Mouse (Mus musculus) embryonic facial prominence, embryonic 12.5 days (tissue): ENCODE data around the gene Plekha7. TPM values are rescaled to one million over a fixed set of nuclear protein-coding genes. Genes with fewer than 3 reads are reported as not detected.

ENCODE experiments used
- ATAC-seq: fragments of 200-750 bp; cut with Nextera tagmentation; 2 replicates; pipeline ENCODE4 v1.8.0; 2017; ENCODE audit not compliant: insufficient number of reproducible peaks, insufficient read depth, low FRiP score, low TSS enrichment
- H3K27ac ChIP-seq: fragments of 300-500 bp; sonication (generic); 2 replicates; pipeline ENCODE4 v1.5.1; 2016; ENCODE audit warnings: mild to moderate bottlenecking
- H3K27me3 ChIP-seq: fragments of 300-500 bp; sonication (generic); 2 replicates; pipeline ENCODE4 v1.6.1; 2016; ENCODE audit warnings: mild to moderate bottlenecking, moderate library complexity
- H3K36me3 ChIP-seq: fragments of 300-500 bp; sonication (generic); 2 replicates; pipeline ENCODE4 v1.6.1; 2016; ENCODE audit warnings: mild to moderate bottlenecking
- H3K4me1 ChIP-seq: fragments of 300-500 bp; sonication (generic); 2 replicates; pipeline ENCODE4 v1.6.1; 2016
- H3K4me2 ChIP-seq: fragments of 300-500 bp; sonication (generic); replicated peaks from 2 replicates; pipeline ENCODE4 v1.6.1; 2016; ENCODE audit warnings: mild to moderate bottlenecking, moderate library complexity
- H3K4me3 ChIP-seq: fragments of 300-500 bp; sonication (generic); 2 replicates; pipeline ENCODE4 v1.5.1; 2016; ENCODE audit warnings: mild to moderate bottlenecking
- H3K9ac ChIP-seq: fragments of 300-500 bp; sonication (generic); 2 replicates; pipeline ENCODE4 v1.6.1; 2016; ENCODE audit warnings: mild to moderate bottlenecking, moderate library complexity
- H3K9me3 ChIP-seq: fragments of 300-500 bp; sonication (generic); 2 replicates; pipeline ENCODE4 v1.6.1; 2016; ENCODE audit warnings: mild to moderate bottlenecking, moderate library complexity
- WGBS: fragments of 180-500 bp; shearing (Covaris S2); methylation state at CpG from one replicate; pipeline ENCODE4 v1.1.7; 2016; 5-methylcytosine and 5-hydroxymethylcytosine counted together
- polyA plus RNA-seq: library from polyadenylated mRNA; unstranded; fragments of >200 nt; fragmentation: Nextera tagmentation; extraction: Ambion mirVana; gene quantifications from 2 replicates; pipeline ENCODE4 v1.2.1, GENCODE M21; 2016

The Plekha7 gene
- polyA plus RNA-seq, 1 experiment from 2014 or later = 9.3 TPM

DNA sequence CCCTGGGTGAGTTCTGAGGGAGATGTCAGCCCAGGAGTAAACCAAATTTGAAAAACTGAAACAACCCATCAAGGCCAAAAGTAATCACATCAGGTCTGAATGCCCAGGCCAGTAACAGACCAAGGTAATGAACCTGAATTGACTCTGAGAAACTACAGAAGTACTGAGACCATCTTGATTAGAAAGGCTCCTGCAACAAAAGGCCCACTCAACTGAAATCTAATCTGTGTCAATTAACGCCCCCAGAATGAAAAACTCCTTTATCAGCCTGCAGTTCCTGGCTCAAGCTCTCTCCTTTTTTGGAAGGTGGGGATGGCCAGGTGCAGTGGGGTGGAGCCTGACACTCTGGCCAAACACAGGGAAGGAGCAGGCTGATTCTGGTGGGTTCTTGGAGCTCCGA lies 45.7 kb downstream of the Plekha7 start:
- no peak for ATAC-seq
- Histone ChIP-seq H3K36me3 (no peaks in the 10 kb centered on the region), H3K4me3 (no peak overlapping the region), H3K27ac (no peak overlapping the region), H3K4me1 (peaks cover 11% of the 10 kb centered on the region; the same call in 1 of the 2 replicates), H3K27me3 (no peaks in the 10 kb centered on the region), H3K9me3 (no peaks in the 10 kb centered on the region), H3K9ac (no peak overlapping the region), H3K4me2 (no peak overlapping the region)
- 25% methylated on average over 2 of the region's 2 CpGs for WGBS

DNA sequence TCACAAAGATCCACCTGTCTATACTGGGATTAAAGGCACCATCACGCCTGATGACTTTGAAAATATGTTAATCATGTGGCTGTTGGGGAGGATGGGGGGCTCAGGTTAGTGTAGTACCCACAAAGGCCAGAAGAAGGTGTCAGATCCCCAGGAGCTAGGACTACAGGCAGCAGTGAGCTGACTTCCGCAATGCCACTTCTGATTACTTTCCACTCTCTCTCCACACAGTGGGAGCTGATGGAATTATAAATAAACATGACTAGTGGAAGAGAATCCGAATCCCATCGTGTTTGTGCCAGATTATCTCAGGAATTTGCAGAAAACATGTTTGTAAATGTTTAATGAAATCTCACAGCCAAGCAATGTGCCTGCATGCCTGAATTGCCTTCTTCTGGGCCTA lies 46.1 kb downstream of the Plekha7 start:
- 43% methylated on average over 4 of the region's 4 CpGs for WGBS
- no peaks in the 10 kb centered on the region for H3K9me3 ChIP-seq
- H3K36me3 ChIP-seq = no peaks in the 10 kb centered on the region
- H3K27me3 ChIP-seq = no peaks in the 10 kb centered on the region
- no peak overlapping the region for H3K9ac ChIP-seq
- no peak for ATAC-seq
- no peak overlapping the region for H3K4me2 ChIP-seq
- H3K4me1 ChIP-seq = peaks cover 11% of the 10 kb centered on the region; the same call in 1 of the 2 replicates
- no peak overlapping the region for H3K4me3 ChIP-seq
- H3K27ac ChIP-seq = no peak overlapping the region

DNA sequence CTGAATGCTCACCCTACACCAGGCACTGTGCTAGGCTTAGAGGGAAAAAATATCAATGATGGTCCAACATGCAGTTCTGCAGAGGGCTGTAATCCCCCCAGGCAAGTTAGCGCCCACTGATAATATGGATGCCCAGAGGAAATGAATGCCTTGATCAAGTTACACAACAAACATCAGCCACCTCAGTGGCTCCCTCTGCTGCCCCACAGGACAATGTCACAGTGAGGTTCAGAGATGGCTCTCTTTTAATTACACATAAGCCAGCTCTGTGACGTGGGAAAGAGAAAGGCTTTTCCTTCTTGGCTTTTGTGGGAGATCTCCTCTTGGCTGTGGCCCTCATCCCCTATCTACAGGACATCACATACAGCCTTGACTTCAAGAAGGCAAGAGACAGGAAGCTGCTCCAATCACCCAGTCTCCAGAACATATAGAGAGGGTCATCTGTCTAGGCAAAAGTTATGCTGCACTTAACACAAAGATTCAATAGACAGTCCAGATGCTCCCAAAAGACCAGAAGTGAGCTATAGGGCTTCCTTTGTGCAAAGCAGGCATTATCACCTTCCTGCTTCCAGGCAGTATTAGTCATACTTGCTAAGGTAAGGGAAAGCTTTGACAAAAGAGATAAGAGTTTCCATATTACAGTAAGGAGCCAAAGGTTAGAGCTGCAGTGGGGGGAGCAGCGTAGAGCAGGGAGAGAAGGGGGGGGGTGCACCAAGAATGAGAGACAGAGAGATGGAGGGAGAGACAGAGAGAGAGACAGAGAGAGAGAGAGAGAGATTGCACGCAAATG lies 47.2 kb downstream of the Plekha7 start:
- H3K4me2 ChIP-seq = no peak overlapping the region
- no peaks in the 10 kb centered on the region; the same call in 1 of the 2 replicates for H3K27me3 ChIP-seq
- H3K9ac ChIP-seq = no peak overlapping the region
- H3K4me3 ChIP-seq = no peak overlapping the region
- no peaks in the 10 kb centered on the region for H3K9me3 ChIP-seq
- no peak overlapping the region for H3K27ac ChIP-seq
- ATAC-seq = no peak
- H3K36me3 ChIP-seq = no peaks in the 10 kb centered on the region
- 67% methylated on average over 4 of the region's 4 CpGs for WGBS
- peaks cover 11% of the 10 kb centered on the region; the same call in 1 of the 2 replicates for H3K4me1 ChIP-seq

- H3K9ac ChIP-seq = no peak overlapping the region
- WGBS = 80% methylated on average over 17 of the region's 17 CpGs
- ATAC-seq = no peak
Measured at GRCm38 (mm10) chr7:116258464-116259185, 49.6 kb downstream of the Plekha7 start.

GRCm38 (mm10) chr7:116257953-116258352 lies 50.2 kb downstream of the Plekha7 start:
- H3K4me1 ChIP-seq = peaks cover 5% of the 10 kb centered on the region; the same call in 1 of the 2 replicates
- H3K36me3 ChIP-seq = no peaks in the 10 kb centered on the region
- no peak overlapping the region for H3K4me3 ChIP-seq
- no peak overlapping the region for H3K4me2 ChIP-seq
- H3K27ac ChIP-seq = no peak overlapping the region
- WGBS = 88% methylated on average over 10 of the region's 10 CpGs
- H3K27me3 ChIP-seq = no peaks in the 10 kb centered on the region; the same call in 1 of the 2 replicates
- ATAC-seq = no peak
- H3K9ac ChIP-seq = no peak overlapping the region
- H3K9me3 ChIP-seq = no peaks in the 10 kb centered on the region

More at GRCm38 (mm10) chr7:116258464-116259185, 49.6 kb downstream of the Plekha7 start:
- no peak overlapping the region for H3K4me3 ChIP-seq
- no peak overlapping the region for H3K4me2 ChIP-seq
- H3K36me3 ChIP-seq = no peaks in the 10 kb centered on the region
- no peak overlapping the region for H3K27ac ChIP-seq
- H3K4me1 ChIP-seq = peaks cover 5% of the 10 kb centered on the region; the same call in 1 of the 2 replicates
- H3K9me3 ChIP-seq = no peaks in the 10 kb centered on the region
- H3K27me3 ChIP-seq = no peaks in the 10 kb centered on the region; the same call in 1 of the 2 replicates

DNA sequence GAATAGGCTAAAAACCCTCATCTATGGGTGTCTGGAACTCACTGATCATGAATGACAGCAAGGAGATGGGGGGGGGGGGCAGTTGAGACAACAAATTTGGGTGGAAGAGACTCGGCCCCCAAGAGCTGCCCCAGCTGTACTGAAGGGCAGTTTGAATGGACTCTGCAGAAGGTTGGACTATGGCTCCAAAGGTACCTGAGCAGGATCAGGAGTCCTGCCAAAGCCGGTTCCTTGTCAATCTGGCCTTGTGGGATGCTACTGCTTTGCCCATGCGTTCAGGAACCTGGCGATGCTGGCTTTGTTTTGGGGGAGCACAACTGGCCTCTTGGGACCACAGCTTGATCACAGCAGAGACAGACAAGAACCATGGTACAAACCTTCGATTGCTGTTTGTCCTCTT lies 52.5 kb downstream of the Plekha7 start:
- ATAC-seq = no peak
- no peaks in the 10 kb centered on the region for H3K36me3 ChIP-seq
- H3K27me3 ChIP-seq = no peaks in the 10 kb centered on the region; the same call in 1 of the 2 replicates
- H3K4me3 ChIP-seq = no peak overlapping the region
- 79% methylated on average over 5 of the region's 5 CpGs for WGBS
- H3K4me1 ChIP-seq = no peaks in the 10 kb centered on the region
- no peaks in the 10 kb centered on the region for H3K9me3 ChIP-seq
- H3K27ac ChIP-seq = no peak overlapping the region
- H3K9ac ChIP-seq = no peak overlapping the region
- H3K4me2 ChIP-seq = no peak overlapping the region

DNA sequence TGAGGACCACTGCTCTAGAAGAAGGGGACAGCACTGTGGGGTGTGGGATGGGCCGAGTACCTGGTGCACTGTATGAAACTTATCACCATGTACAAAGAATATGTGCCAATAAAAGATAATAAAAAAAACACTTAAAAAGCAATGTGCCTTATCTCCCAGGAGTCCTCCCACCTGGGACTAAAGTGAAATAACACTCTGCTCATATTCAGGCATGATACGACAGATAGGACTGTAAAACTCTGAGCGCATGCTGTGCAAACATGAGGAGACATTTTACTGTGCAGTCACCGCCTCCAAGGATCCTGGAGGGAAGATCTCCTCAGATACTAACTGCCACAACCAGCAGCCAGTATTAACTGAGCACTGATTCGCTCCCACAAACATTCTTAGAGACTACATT lies 53.5 kb downstream of the Plekha7 start:
- no peak for ATAC-seq
- no peaks in the 10 kb centered on the region for H3K4me1 ChIP-seq
- no peak overlapping the region for H3K9ac ChIP-seq
- no peaks in the 10 kb centered on the region for H3K36me3 ChIP-seq
- H3K4me3 ChIP-seq = no peak overlapping the region
- 88% methylated on average over 5 of the region's 5 CpGs for WGBS
- no peaks in the 10 kb centered on the region; the same call in 1 of the 2 replicates for H3K27me3 ChIP-seq
- H3K9me3 ChIP-seq = no peaks in the 10 kb centered on the region
- H3K4me2 ChIP-seq = no peak overlapping the region
- no peak overlapping the region for H3K27ac ChIP-seq

DNA sequence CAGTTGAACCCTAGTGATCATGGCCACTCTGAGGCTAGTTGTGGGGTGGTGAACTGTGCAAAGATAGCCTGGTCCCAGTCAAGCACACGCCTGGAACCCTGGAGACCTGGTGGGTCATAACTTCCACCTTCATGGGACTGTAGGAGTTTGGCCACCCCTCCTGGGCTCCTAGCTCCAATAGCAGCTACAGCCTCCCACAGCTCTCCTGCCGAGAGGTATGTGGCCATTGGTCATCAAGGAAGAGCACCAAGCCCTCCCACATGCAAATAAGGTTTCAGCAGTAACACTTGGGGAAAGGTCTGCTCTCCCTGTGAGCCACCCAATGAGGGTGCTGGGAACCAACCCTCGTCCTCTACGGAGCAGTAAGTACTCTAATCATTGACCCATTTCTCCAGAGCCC lies 55.7 kb downstream of the Plekha7 start:
- WGBS = 74% methylated on average over 4 of the region's 4 CpGs
- no peaks in the 10 kb centered on the region for H3K9me3 ChIP-seq

GRCm38 (mm10) chr7:116251516-116251915 lies 56.7 kb downstream of the Plekha7 start:
- no peak overlapping the region for H3K4me2 ChIP-seq
- H3K9me3 ChIP-seq = no peaks in the 10 kb centered on the region
- no peak overlapping the region for H3K9ac ChIP-seq
- 81% methylated on average over 3 of the region's 3 CpGs for WGBS
- H3K4me1 ChIP-seq = peaks cover 9% of the 10 kb centered on the region
- no peaks in the 10 kb centered on the region; the same call in 1 of the 2 replicates for H3K27me3 ChIP-seq
- no peak overlapping the region for H3K4me3 ChIP-seq
- H3K27ac ChIP-seq = no peak overlapping the region
- no peak for ATAC-seq
- no peaks in the 10 kb centered on the region for H3K36me3 ChIP-seq

More for the DNA sequence above, 55.7 kb downstream of the Plekha7 start:
- H3K36me3 ChIP-seq = no peaks in the 10 kb centered on the region
- no peaks in the 10 kb centered on the region; the same call in 1 of the 2 replicates for H3K27me3 ChIP-seq
- H3K4me3 ChIP-seq = no peak overlapping the region
- no peak overlapping the region for H3K27ac ChIP-seq
- no peak overlapping the region for H3K4me2 ChIP-seq
- no peak overlapping the region for H3K9ac ChIP-seq
- no peak for ATAC-seq
- H3K4me1 ChIP-seq = no peaks in the 10 kb centered on the region

DNA sequence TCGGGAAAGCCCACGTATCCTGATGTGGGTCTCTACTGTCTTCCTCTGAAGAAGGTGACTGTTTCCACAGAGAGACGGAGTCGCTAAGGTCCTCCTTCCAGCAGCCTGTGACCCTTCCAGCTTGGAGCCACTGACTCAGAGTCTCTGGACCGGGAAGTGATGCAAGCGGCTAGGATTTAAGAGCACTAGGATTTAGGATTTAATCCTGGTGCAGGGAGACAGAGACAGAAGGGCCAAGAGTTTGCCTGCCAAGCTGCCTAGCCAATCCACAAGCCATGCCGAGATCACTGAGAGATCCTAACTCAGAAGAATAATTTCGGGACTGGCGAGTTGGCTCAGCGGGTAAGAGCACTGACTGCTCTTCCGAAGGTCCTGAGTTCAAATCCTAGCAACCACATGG lies 59.6 kb downstream of the Plekha7 start:
- H3K27me3 ChIP-seq = no peaks in the 10 kb centered on the region
- no peak for ATAC-seq
- H3K36me3 ChIP-seq = no peaks in the 10 kb centered on the region
- no peak overlapping the region for H3K9ac ChIP-seq
- H3K9me3 ChIP-seq = no peaks in the 10 kb centered on the region
- WGBS = 91% methylated on average over 11 of the region's 11 CpGs
- H3K4me2 ChIP-seq = no peak overlapping the region
- no peak overlapping the region for H3K27ac ChIP-seq
- peaks cover 18% of the 10 kb centered on the region for H3K4me1 ChIP-seq
- no peak overlapping the region for H3K4me3 ChIP-seq

- ATAC-seq = no peak
- no peak overlapping the region for H3K27ac ChIP-seq
- WGBS = 16% methylated on average over 6 of the region's 7 CpGs
- H3K27me3 ChIP-seq = no peaks in the 10 kb centered on the region
- no peak overlapping the region for H3K9ac ChIP-seq
- no peak overlapping the region for H3K4me3 ChIP-seq
- H3K4me2 ChIP-seq = peak overlapping the region; percentile 39
- H3K36me3 ChIP-seq = no peaks in the 10 kb centered on the region
- peaks cover 18% of the 10 kb centered on the region for H3K4me1 ChIP-seq
- no peaks in the 10 kb centered on the region for H3K9me3 ChIP-seq
Measured at GRCm38 (mm10) chr7:116247377-116247729, 60.8 kb downstream of the Plekha7 start.
